Mouse (Mus musculus): ENCODE data around the gene Ago4.

The Ago4 gene

DNA sequence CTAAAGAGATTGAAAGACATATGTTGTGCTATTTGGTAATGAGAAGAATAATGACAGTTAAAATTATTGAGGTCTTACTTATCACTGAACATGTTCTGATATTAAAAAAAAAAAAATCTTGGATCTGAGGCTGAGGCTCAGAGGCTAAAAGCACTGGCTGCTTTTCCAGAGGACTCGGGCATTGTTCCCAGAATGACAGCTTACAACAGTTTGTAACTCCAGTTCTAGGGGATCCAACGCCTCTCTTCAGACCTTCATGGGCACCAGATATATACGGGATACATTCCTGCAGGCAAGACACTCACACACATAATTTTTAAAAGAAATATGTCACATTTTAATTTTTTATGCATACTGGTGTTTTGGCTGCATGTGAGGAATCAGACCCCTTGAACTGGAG, 7.1 kb downstream of the Ago4 start:
- CTCF ChIA-PET, result no interaction called here

DNA sequence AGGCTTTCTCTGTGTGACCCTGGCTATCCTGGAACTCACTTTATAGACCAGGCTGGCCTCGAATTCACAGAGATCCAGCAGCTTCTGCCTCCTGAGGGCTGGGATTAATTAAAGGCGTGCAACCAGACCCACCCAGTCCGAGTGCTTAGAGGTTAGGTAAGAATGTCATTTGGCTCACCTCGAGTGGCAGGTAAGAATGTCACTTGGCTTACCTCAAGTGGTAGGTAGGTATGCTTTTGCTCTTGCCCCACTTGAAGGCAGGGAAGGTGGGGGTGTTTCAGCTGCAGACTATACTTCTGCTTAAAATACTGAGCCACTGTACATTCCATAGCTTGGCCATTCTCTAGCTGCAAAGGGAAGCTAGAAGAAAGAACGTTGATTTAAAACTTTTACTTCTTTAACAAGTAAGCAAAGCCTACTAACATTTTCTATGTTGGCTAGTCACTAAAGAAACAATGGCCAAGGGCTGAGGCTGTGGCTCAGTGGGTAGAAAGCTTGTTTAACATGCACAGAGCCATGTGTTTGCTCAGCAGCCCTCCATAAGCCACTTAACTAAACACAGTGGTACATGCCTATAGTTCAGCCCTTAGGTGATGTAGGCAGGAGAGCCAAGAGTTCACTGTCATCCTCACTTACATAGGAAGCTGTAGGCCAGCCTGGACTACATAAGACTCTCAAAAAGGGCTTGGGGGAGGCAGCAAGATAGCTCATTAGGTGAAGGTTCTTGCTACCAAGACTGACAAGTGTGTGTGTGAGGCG, 20.8 kb downstream of the Ago4 start:
- CTCF ChIA-PET, result no interaction called here

DNA sequence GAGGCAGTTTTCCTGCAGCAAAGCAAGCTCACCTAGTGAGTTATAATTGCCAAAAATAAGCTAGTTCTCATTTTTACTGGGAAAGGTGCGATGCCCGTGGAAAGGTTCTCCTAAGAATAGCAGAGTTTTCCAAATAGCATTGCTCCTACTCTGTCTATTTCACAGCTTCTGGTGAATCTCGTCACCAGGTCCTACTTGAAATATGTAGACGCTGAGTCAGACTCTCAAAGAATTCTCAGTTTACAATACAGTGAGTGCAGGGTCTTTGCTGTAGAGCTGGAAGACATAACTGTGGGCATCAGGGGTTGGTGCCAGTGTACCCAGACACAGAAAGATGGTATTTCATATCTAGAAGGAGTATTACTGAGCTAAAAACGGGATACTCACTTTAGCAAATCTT, 22.3 kb downstream of the Ago4 start:
- CTCF ChIA-PET, result no interaction called here

DNA sequence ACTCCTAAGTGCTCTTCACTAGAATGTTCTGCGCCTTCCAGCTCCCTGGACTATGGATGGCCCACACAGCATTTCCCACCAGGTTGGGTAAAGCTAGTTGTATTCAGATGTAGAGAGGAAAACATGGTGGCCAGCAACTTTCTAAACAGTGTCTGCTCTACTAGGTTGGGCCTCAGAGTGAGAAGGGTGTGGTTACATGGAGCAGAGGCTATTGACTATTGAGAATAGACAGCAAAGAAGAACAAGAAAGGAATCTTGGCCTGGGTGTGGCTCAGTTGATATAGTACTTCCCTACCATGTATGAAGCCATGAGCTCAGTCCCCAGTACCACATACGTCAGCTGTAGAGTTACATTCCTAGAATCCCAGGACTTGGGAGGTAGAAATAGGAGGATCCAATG, 24.2 kb downstream of the Ago4 start:
- CTCF ChIA-PET, result no interaction called here

DNA sequence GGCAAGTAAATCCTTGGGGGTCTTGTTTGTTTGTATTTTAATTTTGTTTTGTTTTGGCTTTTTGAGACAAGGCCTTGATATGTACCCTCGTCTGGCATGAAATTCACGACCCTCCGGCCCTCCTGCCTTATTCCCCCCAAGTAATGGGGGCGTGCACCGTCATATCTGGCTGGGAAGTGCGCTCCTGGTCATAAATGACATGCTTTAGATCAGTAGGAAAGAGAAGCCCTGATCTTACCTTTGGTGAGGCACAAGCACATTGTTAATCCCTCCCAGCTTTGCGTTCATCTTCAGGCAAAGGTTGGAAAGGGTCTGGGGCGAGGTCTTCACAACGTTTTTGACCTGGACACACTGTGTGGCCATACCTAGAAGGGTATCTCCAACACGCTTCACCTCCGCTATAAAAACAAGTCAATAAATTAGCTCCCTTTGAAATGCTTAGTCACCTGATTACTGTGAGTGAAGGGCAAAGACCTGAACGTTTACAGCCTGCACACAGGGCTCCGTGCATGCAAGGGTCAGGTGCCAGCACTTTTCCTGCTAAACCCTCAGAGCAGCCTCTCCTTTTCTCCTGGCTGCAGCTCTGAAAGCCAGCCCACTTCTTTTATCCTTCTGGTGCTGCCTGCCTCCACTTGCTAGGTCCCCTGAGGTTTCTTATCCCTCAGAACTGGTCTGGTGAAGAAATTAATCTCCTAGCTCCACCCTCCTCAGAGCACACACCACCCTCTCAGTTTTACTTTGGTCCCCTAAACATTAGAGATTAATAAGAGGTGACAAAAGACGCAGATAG, 25.0 kb downstream of the Ago4 start:
- CTCF ChIA-PET, result no interaction called here

DNA sequence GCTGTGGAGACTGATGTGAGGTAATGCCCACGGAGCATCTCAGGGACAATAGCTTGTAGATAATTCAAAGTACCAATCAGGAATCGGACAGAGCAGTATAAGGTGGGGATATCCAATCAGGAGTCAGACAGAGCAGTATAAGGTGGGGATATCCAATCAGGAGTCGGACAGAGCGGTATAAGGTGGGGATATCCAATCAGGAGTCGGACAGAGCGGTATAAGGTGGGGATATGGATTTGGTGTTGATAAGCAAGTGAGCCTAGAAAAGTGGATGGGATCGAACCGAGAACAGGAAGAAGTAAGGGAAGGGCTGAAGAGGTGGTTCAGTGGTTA, 30.3 kb downstream of the Ago4 start:
- CTCF ChIA-PET, result no interaction called here

DNA sequence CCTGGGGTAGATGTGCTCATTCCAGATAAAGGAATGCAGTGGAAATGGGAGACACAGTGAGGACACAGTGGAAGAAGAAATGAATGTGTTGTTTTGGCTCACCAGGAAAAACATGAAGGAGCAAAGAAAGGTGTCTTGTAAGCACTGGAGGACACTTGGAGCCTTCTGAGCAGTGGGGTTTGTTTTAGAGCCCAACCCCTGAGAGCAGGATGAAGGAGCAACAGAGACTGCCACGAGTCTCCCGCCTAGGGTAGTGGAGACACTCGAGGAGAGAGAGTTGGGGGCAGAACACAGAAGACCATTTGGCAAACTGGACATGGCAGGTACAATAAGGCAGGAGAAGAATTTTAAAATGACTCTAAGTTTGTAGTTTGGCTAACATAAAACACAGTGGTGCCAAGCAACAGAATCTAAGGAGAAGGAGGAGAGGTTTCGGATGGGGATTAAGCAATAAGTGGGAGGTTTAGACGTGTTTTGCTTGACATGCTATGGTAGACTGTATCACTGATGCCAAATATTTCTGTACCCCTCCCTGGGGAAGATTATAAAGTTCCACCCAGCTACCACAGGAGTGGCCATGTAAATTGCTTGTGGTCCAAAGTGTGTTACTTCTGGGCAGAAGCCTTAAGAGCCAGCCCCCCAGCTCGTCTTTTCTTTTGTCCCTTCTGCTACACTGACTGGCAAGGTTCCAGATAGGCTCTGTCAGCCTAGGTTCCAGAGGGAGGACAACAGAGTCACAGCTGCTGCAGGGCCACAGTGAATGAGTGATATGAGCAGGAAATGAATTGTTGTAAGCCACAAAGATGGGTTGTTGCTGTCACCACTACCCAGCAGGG, 30.9 kb downstream of the Ago4 start:
- CTCF ChIA-PET, result no interaction called here

DNA sequence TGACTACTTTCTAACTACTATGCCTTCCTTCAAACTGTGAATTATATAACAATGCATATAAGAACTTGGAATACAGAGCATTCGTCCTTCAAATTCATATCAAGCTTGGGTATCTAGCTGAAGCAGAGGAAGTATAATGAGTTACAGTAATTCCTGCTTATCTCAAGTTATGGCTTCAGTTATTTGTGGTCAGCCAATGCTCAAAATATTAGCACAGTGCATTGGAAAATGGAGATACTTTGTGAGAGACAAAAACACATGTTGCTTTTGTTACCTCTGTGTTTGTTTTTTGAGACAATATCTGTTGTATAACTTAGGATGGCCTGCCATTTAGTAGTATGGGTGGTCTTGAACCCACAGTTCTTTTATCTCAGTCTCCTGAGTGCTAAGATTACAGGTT, 34.7 kb downstream of the Ago4 start:
- CTCF ChIA-PET, result no interaction called here

DNA sequence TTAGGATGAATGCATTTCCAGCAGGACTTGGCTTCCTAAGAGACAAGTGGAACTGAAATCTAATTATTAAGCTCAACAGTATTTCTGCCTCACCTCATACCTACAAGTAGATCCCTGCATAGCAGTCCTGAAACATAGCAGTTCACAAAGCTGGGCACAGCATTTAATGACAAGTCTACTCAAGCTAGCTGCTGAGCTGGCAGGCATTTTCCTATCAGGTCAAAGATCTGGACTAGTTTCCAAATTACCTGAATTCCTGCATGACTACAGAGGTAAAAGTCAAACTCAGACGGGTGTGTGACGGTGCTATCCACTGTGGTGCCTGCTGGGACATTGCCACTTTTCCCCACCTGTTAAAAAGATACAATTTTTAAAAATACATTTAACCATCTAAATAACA, 36.3 kb downstream of the Ago4 start:
- CTCF ChIA-PET, result no interaction called here

DNA sequence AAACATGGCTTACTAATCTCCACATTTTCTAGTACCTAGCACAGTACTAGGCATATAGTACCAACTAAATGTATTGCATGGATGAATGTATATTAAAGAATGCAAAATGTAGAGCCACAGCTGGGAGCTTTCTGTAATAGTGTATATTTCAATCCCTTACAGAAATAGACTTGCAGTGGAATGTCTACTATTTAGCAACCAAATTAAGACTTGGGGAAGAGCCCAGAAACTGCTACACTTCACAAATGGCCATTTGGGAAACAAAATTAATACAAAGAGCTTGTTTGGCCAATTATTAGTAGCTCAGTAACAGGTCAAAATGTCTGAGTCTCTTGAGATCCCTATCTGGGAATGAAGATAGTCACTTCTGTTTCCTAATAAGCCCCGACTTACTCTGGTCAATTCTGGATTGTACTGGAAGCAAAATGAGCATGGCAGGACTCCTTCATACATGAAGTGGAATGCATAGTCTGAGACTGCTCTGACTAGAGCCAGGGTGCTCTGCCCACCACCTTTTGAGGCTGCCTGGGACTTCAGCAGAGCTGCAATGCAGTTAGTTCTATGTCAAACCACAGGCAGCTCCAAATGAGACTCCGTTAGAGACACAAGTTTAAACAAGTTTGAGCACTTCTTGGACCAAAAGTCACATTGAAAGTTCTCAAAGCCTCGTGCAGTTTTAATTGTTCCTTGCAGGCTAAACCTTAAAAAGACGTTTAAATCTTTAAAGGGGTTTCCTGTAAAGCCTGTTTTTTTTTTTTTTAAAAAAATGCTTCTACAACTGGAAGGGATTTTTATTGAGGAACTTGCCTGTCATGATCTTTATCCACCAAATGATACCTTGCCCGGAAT, 37.1 kb downstream of the Ago4 start:
- CTCF ChIA-PET, result interaction anchor here (0.6 kb wide), 1 partner anchor 20 kb away, joined by 3 read pairs; no protein-coding TSS in a partner anchor

DNA sequence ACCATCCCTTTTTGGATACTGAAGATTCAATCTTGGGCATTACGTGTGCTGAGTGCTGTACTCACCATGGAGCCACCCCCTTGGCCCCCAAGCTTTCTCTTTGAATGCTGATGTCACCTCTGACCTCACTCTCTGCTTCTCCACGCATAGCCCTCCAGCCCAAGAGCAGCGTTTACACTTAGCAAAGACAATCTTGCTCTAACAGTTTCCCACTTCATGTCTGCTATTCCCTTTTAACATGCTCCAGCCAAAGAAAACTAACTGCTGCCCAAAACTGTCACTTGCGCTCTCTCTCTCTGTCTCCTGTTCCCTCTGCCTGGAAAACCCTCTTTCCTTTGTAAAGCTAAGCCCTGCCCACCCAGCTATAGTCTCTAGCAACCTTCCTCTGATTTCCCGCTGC, 37.8 kb downstream of the Ago4 start:
- CTCF ChIA-PET, result no interaction called here

DNA sequence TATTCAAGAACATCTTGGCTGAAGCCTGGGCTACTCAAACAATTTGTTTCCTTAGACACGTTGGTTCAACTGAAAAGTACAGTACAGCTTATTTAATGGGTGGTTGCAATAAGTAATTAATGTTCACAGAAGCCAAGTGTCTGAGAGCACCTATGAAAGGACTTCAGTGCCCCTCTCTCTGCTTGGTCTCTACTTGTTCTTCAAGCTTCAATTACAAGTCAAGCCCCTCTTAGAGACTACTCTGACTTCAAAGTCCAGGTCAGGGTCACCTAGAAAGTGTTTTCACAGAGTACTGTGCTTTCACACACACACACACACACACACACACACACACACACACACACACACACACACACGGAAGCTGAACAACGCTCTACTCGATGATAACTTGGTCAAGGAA, 39.9 kb downstream of the Ago4 start:
- CTCF ChIA-PET, result interaction anchor here (0.7 kb wide), 1 partner anchor 17 kb away, joined by 3 read pairs; no protein-coding TSS in a partner anchor

DNA sequence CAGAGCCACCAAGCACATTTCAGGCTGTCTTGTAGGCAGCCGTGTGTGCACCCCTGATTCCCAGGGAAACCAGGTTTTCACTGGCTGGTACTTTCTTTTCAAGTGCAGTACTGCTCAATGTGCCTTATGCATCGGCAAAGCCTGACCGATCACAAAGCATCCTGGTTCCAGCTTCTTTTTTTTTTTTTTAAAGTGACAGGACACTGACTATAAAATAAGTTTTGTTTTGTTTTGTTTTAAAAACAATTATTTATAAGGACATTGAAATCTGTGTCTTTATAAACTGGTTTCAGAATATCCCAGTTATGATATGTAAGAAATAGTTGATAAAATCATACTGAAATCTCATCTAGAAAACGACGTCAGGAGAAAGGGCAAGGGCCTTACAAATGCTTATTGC, 41.3 kb downstream of the Ago4 start:
- CTCF ChIA-PET, result interaction anchor here (0.6 kb wide), 1 partner anchor 10 kb away, joined by 3 read pairs; no protein-coding TSS in a partner anchor

DNA sequence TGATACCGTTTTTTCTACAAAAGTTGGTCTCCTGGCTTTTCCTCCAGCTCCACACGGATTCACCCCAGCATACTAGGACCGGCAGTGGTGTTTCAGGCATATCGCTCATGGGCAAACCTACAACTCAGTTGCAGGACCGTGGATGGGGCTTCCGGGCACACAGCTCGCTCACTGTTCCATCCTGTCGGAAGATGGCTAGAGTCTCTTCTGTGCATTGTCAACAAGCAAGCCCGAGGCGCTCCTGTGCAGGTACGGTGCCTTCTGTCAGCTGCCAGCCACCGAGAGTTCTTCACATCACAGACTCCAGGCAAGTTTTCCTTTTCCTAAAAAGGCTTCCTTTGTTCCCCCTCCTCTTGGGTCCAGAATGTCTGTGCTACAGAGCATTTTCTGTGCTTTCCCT, 42.5 kb downstream of the Ago4 start:
- CTCF ChIA-PET, result no interaction called here

DNA sequence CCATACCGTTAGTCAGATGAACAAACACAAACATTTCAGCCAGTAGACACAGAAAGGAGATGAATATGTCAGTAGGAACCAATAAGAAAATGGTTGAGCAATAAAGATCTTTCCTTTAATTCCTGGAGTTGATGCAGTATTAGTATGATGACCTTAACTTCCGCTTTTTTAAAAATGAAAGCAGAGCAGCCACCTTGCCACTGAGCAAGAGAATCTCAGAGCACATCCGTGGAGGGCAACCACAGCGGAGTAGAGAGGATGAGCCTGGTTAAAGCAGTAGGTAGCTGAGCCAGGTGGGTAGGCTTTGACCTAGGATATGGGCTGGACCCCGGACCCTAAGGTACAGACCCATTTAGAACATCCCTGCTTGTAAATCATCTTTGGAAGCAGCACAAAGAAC, 43.5 kb downstream of the Ago4 start:
- CTCF ChIA-PET, result no interaction called here

DNA sequence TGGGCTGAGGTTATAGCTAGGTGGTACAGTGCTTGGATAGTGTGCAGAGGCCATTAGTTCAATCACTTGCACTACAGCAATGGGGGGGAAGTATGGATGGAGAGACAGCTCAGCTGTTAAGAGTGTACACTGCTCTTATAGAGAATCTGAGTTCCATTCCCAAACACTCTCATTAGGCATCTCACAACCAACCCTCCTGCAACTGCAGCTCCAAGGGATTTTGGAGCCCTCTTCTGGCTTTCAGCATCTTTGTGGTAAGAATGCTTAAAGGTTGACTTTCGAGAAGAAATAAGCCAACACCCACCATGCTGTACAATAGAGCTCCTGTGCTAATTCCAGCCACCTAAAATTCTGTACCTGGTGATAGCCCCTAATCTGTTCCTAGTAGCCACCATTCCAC, 47.1 kb downstream of the Ago4 start:
- CTCF ChIA-PET, result no interaction called here

DNA sequence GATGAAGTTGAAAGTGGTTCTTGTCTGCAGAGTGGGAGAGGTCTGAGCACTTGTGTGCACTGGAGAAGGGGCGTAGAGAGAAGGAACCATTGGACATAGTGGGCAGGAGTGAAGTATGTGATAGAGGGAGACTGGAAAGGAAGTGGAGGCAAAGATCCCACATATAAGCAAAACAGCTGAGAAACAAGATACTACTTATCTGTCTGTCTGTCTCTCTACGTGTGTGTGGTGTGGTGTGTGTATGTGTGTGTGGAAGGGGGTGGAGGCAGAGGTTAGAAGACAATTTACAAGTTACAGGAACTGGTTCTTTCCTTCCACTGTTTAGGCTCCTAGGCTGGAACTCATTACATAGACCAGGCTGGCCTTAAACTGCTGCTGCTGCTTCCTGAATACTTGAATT, 48.2 kb downstream of the Ago4 start:
- CTCF ChIA-PET, result no interaction called here

DNA sequence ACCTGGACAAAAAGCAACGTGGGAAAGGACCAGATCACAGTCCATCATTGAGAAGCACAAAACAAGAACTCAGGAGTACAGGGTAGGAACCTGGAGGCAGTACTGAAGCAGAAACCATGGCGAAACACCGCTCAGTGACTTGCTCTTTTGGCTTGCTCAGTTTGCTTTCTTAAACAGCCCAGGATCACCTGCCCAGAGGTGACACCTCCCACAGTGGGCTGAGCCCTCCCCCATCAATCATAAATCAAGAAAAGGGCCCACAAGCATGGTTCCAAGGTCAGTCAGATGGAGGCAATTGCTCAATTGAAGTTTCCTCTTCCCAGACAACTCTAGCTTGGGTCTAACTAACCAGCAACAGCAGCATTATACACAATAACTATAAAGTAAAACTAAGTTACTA, 49.4 kb downstream of the Ago4 start:
- CTCF ChIA-PET, result no interaction called here

DNA sequence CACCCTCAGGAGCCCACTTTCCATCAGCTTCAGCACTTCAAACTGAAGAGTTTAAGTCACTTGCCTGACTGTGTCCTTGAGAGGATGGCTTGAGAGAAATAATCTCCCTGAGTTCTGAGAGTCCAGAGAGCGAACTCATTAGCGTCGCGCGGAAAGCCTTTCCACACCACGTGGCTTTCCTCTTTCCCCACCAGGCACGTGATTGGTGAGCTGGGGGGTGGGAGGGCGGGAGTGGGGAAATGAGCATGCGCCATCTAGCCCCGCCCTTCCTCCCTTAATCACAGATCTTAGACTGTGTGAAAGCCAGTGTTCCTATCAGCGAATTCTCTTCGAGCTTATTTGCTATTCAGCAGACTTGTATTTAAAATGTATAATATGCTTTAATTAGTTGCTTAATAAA, 50.3 kb downstream of the Ago4 start:
- CTCF ChIA-PET, result interaction anchor here (0.6 kb wide), 1 partner anchor 626 kb away, joined by 3 read pairs; no protein-coding TSS in a partner anchor

DNA sequence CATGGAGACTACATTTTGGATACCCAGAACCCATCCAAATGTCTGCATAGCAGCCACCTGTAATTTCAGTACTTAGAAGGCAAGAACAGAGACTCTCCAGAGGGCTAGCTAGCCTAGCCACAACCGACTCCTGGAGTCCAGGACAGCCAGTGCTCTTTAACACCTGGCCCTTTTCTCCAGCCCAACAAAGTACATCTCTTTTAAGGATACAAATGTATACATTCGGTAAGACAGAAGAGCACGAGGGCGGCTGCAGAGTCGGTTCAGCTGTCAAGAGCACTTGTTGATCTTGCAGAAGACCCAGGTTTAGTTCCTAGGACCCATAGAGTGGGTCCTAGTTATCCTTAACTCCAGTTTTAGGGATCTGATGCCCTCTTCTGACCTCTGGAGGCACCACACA, 51.8 kb downstream of the Ago4 start:
- CTCF ChIA-PET, result interaction anchor here (0.6 kb wide), 1 partner anchor 16 kb away, joined by 5 read pairs; no protein-coding TSS in a partner anchor

DNA sequence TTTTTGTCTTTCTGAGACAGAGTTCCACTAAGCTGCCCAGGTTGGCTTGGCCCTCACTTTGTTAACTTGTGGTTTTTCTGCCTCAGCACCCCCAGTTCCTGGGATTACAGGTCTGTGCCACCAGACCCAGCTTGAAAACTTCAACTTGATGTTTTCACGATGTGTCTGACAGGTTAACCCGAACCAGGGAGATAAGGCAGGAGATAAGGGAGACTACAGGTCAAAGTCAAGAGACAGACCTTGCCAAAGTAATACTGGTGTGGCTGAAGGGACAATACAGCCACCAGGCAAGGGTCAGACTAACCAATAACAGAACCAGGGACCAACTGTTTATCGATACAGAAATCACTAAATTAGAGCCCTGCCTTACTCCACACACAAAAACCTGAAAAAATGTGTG, 53.0 kb downstream of the Ago4 start:
- CTCF ChIA-PET, result no interaction called here

DNA sequence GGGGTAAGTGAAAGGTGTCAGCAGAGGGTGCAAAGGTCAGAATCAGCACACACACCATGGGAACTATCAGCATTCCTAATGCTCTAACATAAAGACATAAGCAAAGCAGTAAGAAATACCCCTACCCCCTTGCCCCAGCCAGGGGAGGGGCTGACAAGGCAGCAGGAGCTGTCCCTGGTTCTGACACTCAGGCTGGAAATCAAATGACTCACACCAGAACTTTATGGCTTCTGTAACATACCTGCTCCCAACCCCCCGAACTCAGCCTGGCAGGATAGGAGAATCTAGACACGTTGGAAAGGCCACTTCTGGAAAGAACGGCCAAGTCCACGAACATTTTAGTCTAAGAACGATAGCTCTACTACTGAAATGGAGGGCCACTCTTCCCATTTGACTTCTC, 60.2 kb downstream of the Ago4 start:
- CTCF ChIA-PET, result no interaction called here

All from spleen, embryonic (tissue).